Mouse (Mus musculus): ENCODE data around the gene Tas2r119. TPM values are rescaled to one million over a fixed set of nuclear protein-coding genes. Genes with fewer than 3 reads are reported as not detected.

Gene Tas2r119
- total RNA-seq, 2 experiments from 2014 or later: not detected

DNA sequence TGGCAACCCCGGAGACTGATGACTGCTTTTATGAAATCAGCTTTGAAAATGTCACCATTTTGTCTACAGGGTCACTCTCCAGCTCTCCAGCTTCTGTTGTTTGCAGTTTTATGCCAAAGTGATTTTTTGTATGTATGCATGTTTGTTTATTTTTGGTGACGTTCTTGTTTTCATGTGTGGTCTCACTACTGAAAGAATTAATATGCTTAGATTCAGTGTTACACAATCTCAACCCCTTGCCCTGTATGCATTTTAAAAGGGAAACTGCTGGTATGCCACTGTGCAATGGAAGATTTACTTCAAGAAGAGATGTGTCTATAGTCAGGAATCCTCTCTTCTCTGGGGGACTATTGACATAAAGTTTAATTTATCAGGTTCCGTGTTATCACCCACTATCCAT, 48.3 kb downstream of the Tas2r119 start:
- DNase-seq: no peak

DNA sequence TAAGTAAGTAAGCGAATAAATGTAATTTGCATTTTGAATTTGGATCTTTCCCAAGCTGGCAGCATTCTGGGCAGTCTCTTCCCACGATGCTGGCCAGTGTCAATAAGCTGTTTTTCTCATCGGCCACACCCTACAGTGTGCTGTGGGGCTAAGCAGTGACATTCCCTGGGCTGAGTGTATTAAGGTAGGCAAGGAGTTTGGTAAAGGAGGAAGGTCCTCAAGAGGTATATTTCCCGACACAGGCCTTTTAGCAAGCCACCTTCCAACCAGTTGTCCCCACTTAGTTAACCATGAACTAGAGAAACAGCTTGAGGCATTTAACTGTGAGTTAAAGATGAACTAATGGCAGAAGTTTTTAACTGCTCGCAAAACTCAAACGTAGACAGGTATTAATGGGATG, 49.3 kb downstream of the Tas2r119 start:
- no peak for DNase-seq

DNA sequence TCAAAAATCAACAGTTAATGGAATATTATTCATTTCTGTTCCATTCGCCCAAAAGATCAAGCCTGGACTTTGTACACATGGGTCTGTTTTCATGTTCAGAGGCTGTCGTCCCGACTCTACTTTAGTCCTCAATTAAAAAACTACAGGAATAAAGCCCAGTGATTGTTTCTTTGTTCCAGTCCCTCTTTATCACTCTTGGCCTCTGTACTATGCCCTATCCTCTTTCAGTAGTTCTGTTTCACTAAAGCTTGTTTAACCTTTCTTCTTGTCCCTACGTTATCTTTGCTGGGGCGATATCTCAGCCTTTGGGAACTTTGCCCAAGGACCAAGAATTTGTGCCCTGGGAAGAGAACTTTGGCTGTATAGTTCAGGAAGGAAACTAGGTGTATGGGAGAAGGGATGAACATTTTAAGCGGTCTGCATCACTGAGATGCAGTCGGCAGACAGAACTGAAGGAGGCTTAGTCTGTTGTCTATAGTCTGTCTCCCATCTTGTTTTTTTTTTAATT, 49.9 kb downstream of the Tas2r119 start:
- no peak for DNase-seq

Other genes with a start within 250 kb of the Tas2r119 start
- gene Sema5a, start 67.5 kb downstream of the Tas2r119 start, total RNA-seq (2021): 10 to 100 TPM; 84.9 to 94.2 TPM

Measured in layer of hippocampus, postnatal 36 days (tissue).